Mouse (Mus musculus) midbrain, embryonic 15.5 days (tissue): Measurements from ENCODE around the gene Ceacam20. TPM values are rescaled to one million over a fixed set of nuclear protein-coding genes. Genes with fewer than 3 reads are reported as not detected.
"Not testable (repeated sequence)": the region's sequence is repeated elsewhere in the genome, so short reads cannot be mapped to it uniquely, and the experiment has no call there.

Experiments used
- ATAC-seq: fragments of 200-750 bp; cut with Nextera tagmentation; replicated peaks from 2 replicates; pipeline ENCODE4 v1.8.0; 2017; ENCODE audit warnings: moderate TSS enrichment
- H3K27ac ChIP-seq: fragments of 300-500 bp; sonication (generic); 2 replicates; pipeline ENCODE4 v1.5.1; 2015; ENCODE audit warnings: mild to moderate bottlenecking, inconsistent platforms
- H3K27me3 ChIP-seq: fragments of 300-500 bp; sonication (generic); replicated peaks from 2 replicates; pipeline ENCODE4 v1.6.1; 2015; ENCODE audit warnings: inconsistent platforms
- H3K36me3 ChIP-seq: fragments of 300-500 bp; sonication (generic); replicated peaks from 2 replicates; pipeline ENCODE4 v1.6.1; 2015; ENCODE audit warnings: inconsistent platforms
- H3K4me1 ChIP-seq: fragments of 300-500 bp; sonication (generic); 2 replicates; pipeline ENCODE4 v1.6.1; 2015; ENCODE audit warnings: inconsistent platforms
- H3K4me2 ChIP-seq: fragments of 300-500 bp; sonication (generic); 2 replicates; pipeline ENCODE4 v1.6.1; 2015; ENCODE audit warnings: inconsistent platforms, mild to moderate bottlenecking, moderate library complexity
- H3K4me3 ChIP-seq: fragments of 300-500 bp; sonication (generic); 2 replicates; pipeline ENCODE4 v1.5.1; 2015; ENCODE audit warnings: mild to moderate bottlenecking, inconsistent platforms
- H3K9ac ChIP-seq: fragments of 300-500 bp; sonication (generic); 2 replicates; pipeline ENCODE4 v1.6.1; 2015; ENCODE audit warnings: mild to moderate bottlenecking, inconsistent platforms
- H3K9me3 ChIP-seq: fragments of 300-500 bp; sonication (generic); 2 replicates; pipeline ENCODE4 v1.6.1; 2016; ENCODE audit warnings: inconsistent platforms
- WGBS: fragments of 180-500 bp; shearing (Covaris S2); methylation state at CpG from one replicate; pipeline ENCODE4 v1.1.7; 2015; ENCODE audit warnings: mixed read lengths; 5-methylcytosine and 5-hydroxymethylcytosine counted together
- polyA plus RNA-seq: library from polyadenylated mRNA; unstranded; fragments of >200 nt; fragmentation: Nextera tagmentation; extraction: Ambion mirVana; gene quantifications from 2 replicates; pipeline ENCODE4 v1.2.1, GENCODE M21; 2015

Ceacam20 gene
- polyA plus RNA-seq, 1 experiment from 2014 or later = not detected

- Histone ChIP-seq H3K4me2 (no peak overlapping the region), H3K36me3 (no peaks in the 10 kb centered on the region), H3K27me3 (no peaks in the 10 kb centered on the region), H3K27ac (no peak overlapping the region), H3K9me3 (no peaks in the 10 kb centered on the region), H3K9ac (no peak overlapping the region), H3K4me1 (no peaks in the 10 kb centered on the region), H3K4me3 (no peak overlapping the region)
- ATAC-seq = no peak
- WGBS = 44% methylated on average over 9 of the region's 9 CpGs
These were observed 12.2 kb upstream of the Ceacam20 start for GRCm38 (mm10) chr7:19953054-19953453.

GRCm38 (mm10) chr7:19955861-19956260 lies 9.4 kb upstream of the Ceacam20 start:
- ATAC-seq = no peak
- 88% methylated on average over 4 of the region's 4 CpGs for WGBS
- no peak overlapping the region for H3K4me2 ChIP-seq

GRCm38 (mm10) chr7:19956341-19956781 lies 8.9 kb upstream of the Ceacam20 start:
- 4% methylated on average over 7 of the region's 7 CpGs for WGBS
- Histone ChIP-seq H3K4me3 (no peak overlapping the region), H3K27ac (no peak overlapping the region), H3K27me3 (no peaks in the 10 kb centered on the region), H3K36me3 (no peaks in the 10 kb centered on the region), H3K9ac (no peak overlapping the region), H3K9me3 (no peaks in the 10 kb centered on the region), H3K4me2 (no peak overlapping the region; the same call in 1 of the 2 replicates), H3K4me1 (no peaks in the 10 kb centered on the region)
- ATAC-seq = 0 out of 2 replicates have a peak, but pooled peaks have one; percentile 62

More at GRCm38 (mm10) chr7:19955861-19956260, 9.4 kb upstream of the Ceacam20 start:
- Histone ChIP-seq H3K36me3 (no peaks in the 10 kb centered on the region), H3K4me1 (no peaks in the 10 kb centered on the region), H3K27ac (no peak overlapping the region), H3K4me3 (no peak overlapping the region), H3K27me3 (no peaks in the 10 kb centered on the region), H3K9me3 (no peaks in the 10 kb centered on the region), H3K9ac (no peak overlapping the region)

- no peak for ATAC-seq
- Histone ChIP-seq H3K9ac (no peak overlapping the region), H3K27me3 (no peaks in the 10 kb centered on the region), H3K4me2 (no peak overlapping the region), H3K4me1 (no peaks in the 10 kb centered on the region), H3K36me3 (no peaks in the 10 kb centered on the region), H3K4me3 (no peak overlapping the region), H3K9me3 (no peaks in the 10 kb centered on the region), H3K27ac (no peak overlapping the region)
- 72% methylated on average over 1 of the region's 1 CpGs for WGBS
These were observed 2.8 kb upstream of the Ceacam20 start for GRCm38 (mm10) chr7:19962423-19962822.

- no peaks in the 10 kb centered on the region for H3K27me3 ChIP-seq
- 69% methylated on average over 3 of the region's 3 CpGs for WGBS
- peaks cover 3% of the 10 kb centered on the region; the same call in 1 of the 2 replicates for H3K9me3 ChIP-seq
- no peak for ATAC-seq
- no peak overlapping the region for H3K27ac ChIP-seq
- H3K9ac ChIP-seq = no peak overlapping the region
- no peaks in the 10 kb centered on the region for H3K4me1 ChIP-seq
- H3K36me3 ChIP-seq = no peaks in the 10 kb centered on the region
- H3K4me2 ChIP-seq = no peak overlapping the region
- no peak overlapping the region for H3K4me3 ChIP-seq
These were observed 3.9 kb downstream of the Ceacam20 start for GRCm38 (mm10) chr7:19969106-19969505.

GRCm38 (mm10) chr7:19969541-19970090 lies 4.4 kb downstream of the Ceacam20 start:
- Histone ChIP-seq H3K36me3 (no peaks in the 10 kb centered on the region), H3K9ac (no peak overlapping the region), H3K4me2 (no peak overlapping the region), H3K27me3 (no peaks in the 10 kb centered on the region), H3K9me3 (peaks cover 3% of the 10 kb centered on the region; the same call in 1 of the 2 replicates), H3K27ac (no peak overlapping the region), H3K4me3 (no peak overlapping the region), H3K4me1 (no peaks in the 10 kb centered on the region)
- ATAC-seq = no peak
- 98% methylated on average over 4 of the region's 4 CpGs for WGBS

GRCm38 (mm10) chr7:19970196-19970595 lies 5.0 kb downstream of the Ceacam20 start:
- Histone ChIP-seq H3K4me2 (no peak overlapping the region), H3K27me3 (no peaks in the 10 kb centered on the region), H3K36me3 (no peaks in the 10 kb centered on the region), H3K4me3 (no peak overlapping the region), H3K4me1 (no peaks in the 10 kb centered on the region), H3K9ac (no peak overlapping the region), H3K27ac (no peak overlapping the region), H3K9me3 (peaks cover 3% of the 10 kb centered on the region; the same call in 1 of the 2 replicates)
- 91% methylated on average over 8 of the region's 8 CpGs for WGBS
- no peak for ATAC-seq

- H3K27me3 ChIP-seq = no peaks in the 10 kb centered on the region
- no peak overlapping the region for H3K27ac ChIP-seq
- no peak overlapping the region for H3K9ac ChIP-seq
- no peak overlapping the region for H3K4me2 ChIP-seq
- ATAC-seq = no peak
- H3K36me3 ChIP-seq = no peaks in the 10 kb centered on the region
- no peaks in the 10 kb centered on the region for H3K4me1 ChIP-seq
- peaks cover 3% of the 10 kb centered on the region; the same call in 1 of the 2 replicates for H3K9me3 ChIP-seq
- 88% methylated on average over 4 of the region's 4 CpGs for WGBS
- H3K4me3 ChIP-seq = no peak overlapping the region
These were observed 6.3 kb downstream of the Ceacam20 start for GRCm38 (mm10) chr7:19971516-19971915.

GRCm38 (mm10) chr7:19991165-19991564 lies 26.0 kb downstream of the Ceacam20 start, which contains the start of gene Nlrp9b:
Nlrp9b (plus strand) TSS chr7:19991465.
- not testable (repeated sequence) for H3K36me3 ChIP-seq, H3K4me1 ChIP-seq, H3K27ac ChIP-seq, H3K9me3 ChIP-seq, ATAC-seq, H3K27me3 ChIP-seq, H3K4me3 ChIP-seq, H3K4me2 ChIP-seq, H3K9ac ChIP-seq
- 72% methylated on average over 8 of the region's 8 CpGs for WGBS

- 61% methylated on average over 3 of the region's 3 CpGs for WGBS
- H3K4me2 ChIP-seq, H3K27ac ChIP-seq, H3K4me3 ChIP-seq, H3K9ac ChIP-seq, H3K9me3 ChIP-seq, H3K27me3 ChIP-seq, ATAC-seq, H3K36me3 ChIP-seq, H3K4me1 ChIP-seq: not testable (repeated sequence)
These were observed 31.5 kb downstream of the Ceacam20 start for GRCm38 (mm10) chr7:19996721-19997120.

GRCm38 (mm10) chr7:20009987-20010386 lies 44.8 kb downstream of the Ceacam20 start:
- H3K36me3 ChIP-seq = no peaks in the 10 kb centered on the region
- no peak overlapping the region for H3K4me2 ChIP-seq
- peaks cover 3% of the 10 kb centered on the region; the same call in 1 of the 2 replicates for H3K9me3 ChIP-seq
- no peaks in the 10 kb centered on the region for H3K4me1 ChIP-seq
- no peak overlapping the region for H3K27ac ChIP-seq
- no peaks in the 10 kb centered on the region for H3K27me3 ChIP-seq
- no peak for ATAC-seq
- no peak overlapping the region for H3K9ac ChIP-seq
- 74% methylated on average over 2 of the region's 2 CpGs for WGBS
- H3K4me3 ChIP-seq = no peak overlapping the region
